Mouse (Mus musculus): ENCODE data around the gene Mettl23.
A peak's percentile ranks its signal among the peaks of the same experiment; 100 is the strongest.
"Not testable (repeated sequence)": the region's sequence is repeated elsewhere in the genome, so short reads cannot be mapped to it uniquely, and the experiment has no call there.

Mettl23 gene

GRCm38 (mm10) chr11:116819932-116820593 is 23.0 kb upstream of the Mettl23 start:
- peak; percentile 71 for DNase-seq

- peak; percentile 62 for DNase-seq
Observed at GRCm38 (mm10) chr11:116821057-116821940, 21.8 kb upstream of the Mettl23 start.

- DNase-seq = peak; percentile 45
Observed at GRCm38 (mm10) chr11:116822215-116822614, 20.9 kb upstream of the Mettl23 start.

- DNase-seq = no peak
Observed at GRCm38 (mm10) chr11:116822626-116823025, 20.5 kb upstream of the Mettl23 start.

GRCm38 (mm10) chr11:116823255-116823654 is 19.8 kb upstream of the Mettl23 start:
- DNase-seq = no peak

GRCm38 (mm10) chr11:116823885-116824284 is 19.2 kb upstream of the Mettl23 start:
- not testable (repeated sequence) for DNase-seq

- no peak for DNase-seq
Observed at GRCm38 (mm10) chr11:116825230-116825629, 17.8 kb upstream of the Mettl23 start.

GRCm38 (mm10) chr11:116826550-116827504 is 16.3 kb upstream of the Mettl23 start:
- DNase-seq = no peak

GRCm38 (mm10) chr11:116827534-116828165 is 15.4 kb upstream of the Mettl23 start, which contains the start of gene Mxra7:
Gene Mxra7, minus strand, starts transcription at chr11:116828046.
- DNase-seq = peak; percentile 91

- no peak for DNase-seq
Observed at GRCm38 (mm10) chr11:116832172-116832685, 10.8 kb upstream of the Mettl23 start.

GRCm38 (mm10) chr11:116834954-116835353 is 8.1 kb upstream of the Mettl23 start:
- DNase-seq = no peak

GRCm38 (mm10) chr11:116836283-116836682 is 6.8 kb upstream of the Mettl23 start:
- DNase-seq = no peak

GRCm38 (mm10) chr11:116837441-116837840 is 5.6 kb upstream of the Mettl23 start:
- DNase-seq = no peak

- no peak for DNase-seq
Observed at GRCm38 (mm10) chr11:116838936-116839335, 4.1 kb upstream of the Mettl23 start.

GRCm38 (mm10) chr11:116839601-116840000 is 3.5 kb upstream of the Mettl23 start:
- no peak for DNase-seq

- no peak for DNase-seq
Observed at GRCm38 (mm10) chr11:116840748-116841147, 2.3 kb upstream of the Mettl23 start.

- peak; percentile 73 for DNase-seq
Observed at GRCm38 (mm10) chr11:116842531-116843260, 382 bp upstream of the Mettl23 start.

GRCm38 (mm10) chr11:116846593-116847181 is 3.6 kb downstream of the Mettl23 start:
- DNase-seq = no peak

GRCm38 (mm10) chr11:116847187-116848085 is 4.4 kb downstream of the Mettl23 start:
- DNase-seq = no peak
